8 mouse cellular contexts compared by ENCODE assay signal in the genomic region with DNA sequence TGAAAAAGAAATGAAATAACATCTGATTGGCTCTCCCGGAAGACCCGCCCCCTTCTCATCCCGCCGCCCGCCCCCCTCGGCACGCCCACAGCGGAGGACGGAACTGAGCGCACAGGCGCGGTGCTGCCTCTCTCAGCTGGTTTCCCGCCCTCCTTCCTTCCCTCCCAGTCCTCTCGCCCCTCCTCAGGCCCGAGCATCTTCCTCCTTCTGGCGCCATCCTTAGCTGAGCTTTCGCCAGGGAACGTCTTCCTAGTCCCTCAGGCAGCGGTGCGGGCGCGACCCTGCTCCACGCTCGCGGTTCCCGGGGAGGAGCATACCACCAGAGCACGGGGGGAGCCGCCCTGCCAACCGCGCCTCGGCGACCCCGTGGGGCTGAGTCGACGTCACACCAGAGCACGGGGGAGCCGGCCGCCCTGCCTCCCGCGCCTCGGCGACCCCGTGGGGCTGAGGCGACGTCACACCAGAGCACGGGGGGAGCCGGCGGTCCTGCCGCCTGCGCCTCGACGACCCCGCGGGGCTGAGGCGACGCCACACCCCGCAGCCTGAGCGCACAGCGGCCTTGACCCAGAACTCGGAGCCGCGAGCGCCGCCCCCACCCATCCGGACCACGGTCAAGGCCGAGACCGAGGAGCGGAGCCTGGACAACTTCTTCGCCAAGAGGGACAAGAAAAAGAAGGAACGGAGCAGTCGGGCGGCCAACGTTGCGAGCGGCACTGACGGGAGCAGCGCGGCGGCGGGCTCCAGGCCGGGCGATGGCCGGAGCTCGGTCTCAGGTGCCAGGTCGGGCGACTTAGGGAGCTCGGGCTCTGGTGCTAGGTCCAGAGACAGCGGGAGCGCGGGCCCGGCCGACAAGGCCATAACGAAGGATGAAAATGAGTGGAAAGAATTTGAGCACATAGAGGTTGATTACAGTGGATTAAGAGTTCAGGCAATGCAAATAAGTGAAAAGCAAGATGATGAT. TPM values are rescaled to one million over a fixed set of nuclear protein-coding genes. Genes with fewer than 3 reads are reported as not detected.
DNase-seq lines count a peak whose midpoint lies in the region; ATAC-seq and TF ChIP-seq lines count a peak whose summit lies in the region.
"Not testable (repeated sequence)": the region's sequence is repeated elsewhere in the genome, so short reads cannot be mapped to it uniquely, and the experiment has no call there.

No protein-coding gene starts in this region.

- in situ Hi-C loops in ES-E14 (cut with MboI; ENCODE audit: low sequenced_read_pairs in 2 of 2, unreplicated experiment in 2 of 2), result not testable (repeated sequence)

- peak overlapping the region; percentile 63 to 73 for H3K4me3 ChIP-seq in ES-E14 (ENCODE audit: insufficient read depth in 1 of 2, low read depth in 1 of 2, low read length in 2 of 2, poor library complexity in 1 of 2, severe bottlenecking in 1 of 2)
- H3K4me3 ChIP-seq in heart, embryonic 12.5 days; hindbrain, embryonic 16.5 days (ENCODE audit: low read length); limb, embryonic 12.5 days (replicated peaks); lung, embryonic 15.5 days; midbrain, postnatal 0 days (ENCODE audit: low read depth, low read length): not testable (repeated sequence)
- peak overlapping the region; percentile 70 for H3K4me3 ChIP-seq in testis, adult 2 months (ENCODE audit: control insufficient read depth, low read depth, low read length)

- TF ChIP-seq POLR2A in testis, adult 2 months (IDR thresholded peaks at IDR 0.05; ENCODE audit: control insufficient read depth, low read depth, low read length), result not testable (repeated sequence)

- not testable (repeated sequence) for H3K4me2 ChIP-seq in heart, embryonic 12.5 days; hindbrain, embryonic 16.5 days (ENCODE audit: low read length); limb, embryonic 12.5 days; lung, embryonic 15.5 days; midbrain, postnatal 0 days (ENCODE audit: low read depth, low read length, poor library complexity, severe bottlenecking)

- H3K9me3 ChIP-seq in ES-E14 (ENCODE audit: control insufficient read depth, insufficient read depth, low read depth, low read length), result not testable (repeated sequence)
- H3K9me3 ChIP-seq in heart, embryonic 12.5 days (replicated peaks), result peaks cover 33% of the 10 kb centered on the region
- H3K9me3 ChIP-seq in hindbrain, embryonic 16.5 days (ENCODE audit: control insufficient read depth, low read length), result peaks cover 32% of the 10 kb centered on the region
- peaks cover 40% of the 10 kb centered on the region for H3K9me3 ChIP-seq in limb, embryonic 12.5 days
- H3K9me3 ChIP-seq in lung, embryonic 15.5 days, result peaks cover 30% of the 10 kb centered on the region; the same call in 1 of the 2 replicates
- H3K9me3 ChIP-seq in midbrain, postnatal 0 days (ENCODE audit: low read length), result peaks cover 33% of the 10 kb centered on the region

- peak; percentile 66 for ATAC-seq in erythroid progenitor cell, adult 5-6 weeks (replicated peaks; ENCODE audit: low FRiP score, poor library complexity, severe bottlenecking)
- ATAC-seq in heart, embryonic 12.5 days (ENCODE audit: insufficient number of reproducible peaks, low FRiP score), result peak; percentile 83
- peak; percentile 74 for ATAC-seq in hindbrain, embryonic 16.5 days
- peak; percentile 89 for ATAC-seq in limb, embryonic 12.5 days (ENCODE audit: insufficient number of reproducible peaks, insufficient read depth, low FRiP score, low TSS enrichment, low read depth)
- peak; percentile 88 for ATAC-seq in lung, embryonic 15.5 days (ENCODE audit: borderline replicate concordance, extremely low read depth, low FRiP score, low TSS enrichment)
- ATAC-seq in midbrain, postnatal 0 days (ENCODE audit: low FRiP score), result peak; percentile 81

- not testable (repeated sequence) for H3K27me3 ChIP-seq in heart, embryonic 12.5 days (replicated peaks); hindbrain, embryonic 16.5 days (replicated peaks; ENCODE audit: control insufficient read depth, insufficient read depth, low read length); limb, embryonic 12.5 days; lung, embryonic 15.5 days; midbrain, postnatal 0 days (ENCODE audit: insufficient read depth, low read length); testis, adult 2 months (ENCODE audit: control insufficient read depth, insufficient read depth, low read length)

- H3K27ac ChIP-seq in ES-E14 (ENCODE audit: insufficient read depth, low read depth, low read length, poor library complexity, severe bottlenecking), result peak overlapping the region; percentile 4; the same call in 1 of the 2 replicates
- H3K27ac ChIP-seq in heart, embryonic 12.5 days (ENCODE audit: poor library complexity, severe bottlenecking); hindbrain, embryonic 16.5 days (ENCODE audit: low read depth, low read length); limb, embryonic 12.5 days; lung, embryonic 15.5 days; midbrain, postnatal 0 days (ENCODE audit: low read depth, low read length); testis, adult 2 months (ENCODE audit: control insufficient read depth, insufficient read depth, low read depth, low read length): not testable (repeated sequence)

- H3K4me1 ChIP-seq in ES-E14 (ENCODE audit: control insufficient read depth in 2 of 2, insufficient read depth in 2 of 2, low read length in 2 of 2, poor library complexity in 1 of 2); heart, embryonic 12.5 days (replicated peaks); hindbrain, embryonic 16.5 days (ENCODE audit: control insufficient read depth, insufficient read depth, low read depth, low read length); limb, embryonic 12.5 days (replicated peaks); lung, embryonic 15.5 days; midbrain, postnatal 0 days (ENCODE audit: insufficient read depth, low read length); testis, adult 2 months (ENCODE audit: control insufficient read depth, insufficient read depth, low read length): not testable (repeated sequence)

- 45% methylated on average over 74 of the region's 94 CpGs for WGBS in heart, embryonic 12.5 days
- WGBS in hindbrain, embryonic 16.5 days, result 56% methylated on average over 55 of the region's 94 CpGs
- 57% methylated on average over 76 of the region's 94 CpGs for WGBS in limb, embryonic 12.5 days
- 54% methylated on average over 69 of the region's 94 CpGs for WGBS in lung, embryonic 15.5 days
- WGBS in midbrain, postnatal 0 days, result 69% methylated on average over 55 of the region's 94 CpGs

- peak overlapping the region; percentile 78 for H3K9ac ChIP-seq in ES-E14 (ENCODE audit: insufficient read depth, low read depth, low read length, poor library complexity, severe bottlenecking)
- not testable (repeated sequence) for H3K9ac ChIP-seq in heart, embryonic 12.5 days; hindbrain, embryonic 16.5 days (ENCODE audit: low read depth, low read length); limb, embryonic 12.5 days (replicated peaks); lung, embryonic 15.5 days; midbrain, postnatal 0 days (replicated peaks; ENCODE audit: low read length, poor library complexity, severe bottlenecking)

- not testable (repeated sequence) for H3K36me3 ChIP-seq in ES-E14 (ENCODE audit: control insufficient read depth, insufficient read depth, low read length, poor library complexity, severe bottlenecking); heart, embryonic 12.5 days; hindbrain, embryonic 16.5 days (ENCODE audit: control insufficient read depth, insufficient read depth, low read length); limb, embryonic 12.5 days; lung, embryonic 15.5 days; midbrain, postnatal 0 days (ENCODE audit: insufficient read depth, low read length); testis, adult 2 months (ENCODE audit: control insufficient read depth, insufficient read depth, low read length)

- TF ChIP-seq CTCF in midbrain, postnatal 0 days (IDR thresholded peaks at IDR 0.05); testis, adult 2 months (IDR thresholded peaks at IDR 0.05; ENCODE audit: control insufficient read depth, insufficient read depth, insufficient replicate concordance, low read depth, low read length): not testable (repeated sequence)

- DNase-seq in ES-E14 (ENCODE audit: low read depth, low spot score); midbrain, postnatal 0 days (ENCODE audit: low spot score): not testable (repeated sequence)

RNA-seq across cellular contexts. Expression of a gene that starts 26.2 kb away (rescaled TPM):
- 51.3 and 57.6 TPM in 2 replicates for total RNA-seq in ES-E14 (2012; rRNA removed)
- 2.2 and 3.4 TPM in 2 replicates for total RNA-seq in erythroid progenitor cell, adult 5-6 weeks (2015; ENCODE audit: low replicate concordance)
- total RNA-seq in erythroid progenitor cell, adult 5-6 weeks (2017; ENCODE audit: low replicate concordance), result 0.15 and 2.4 TPM in 2 replicates
- polyA plus RNA-seq in heart, embryonic 12.5 days (2016; fragmentation: Nextera tagmentation; extraction: Ambion mirVana), result 4.2 and 4.8 TPM in 2 replicates
- 2.7 TPM in 2 replicates for polyA plus RNA-seq in hindbrain, embryonic 16.5 days (2015; fragmentation: Nextera tagmentation; extraction: Ambion mirVana)
- polyA plus RNA-seq in limb, embryonic 12.5 days (2016; fragmentation: Nextera tagmentation; extraction: Ambion mirVana), result 4.3 and 4.9 TPM in 2 replicates
- 1.1 and 1.2 TPM in 2 replicates for polyA plus RNA-seq in lung, embryonic 15.5 days (2015; fragmentation: Nextera tagmentation; extraction: Ambion mirVana)
- 2.8 and 5.2 TPM in 2 replicates for total RNA-seq in midbrain, postnatal 0 days (2014; rRNA removed)
- 0.73 and 1.3 TPM in 2 replicates for polyA plus RNA-seq in midbrain, postnatal 0 days (2015; fragmentation: Nextera tagmentation; extraction: Ambion mirVana)
- 5.9 and 8.4 TPM in 2 replicates for polyA plus RNA-seq in testis, adult 2 months (2012; rRNA removed)

RNA-seq across cellular contexts. Expression of a gene that starts 26.8 kb away (rescaled TPM):
- 136 and 150 TPM in 2 replicates for total RNA-seq in ES-E14 (2012; rRNA removed)
- total RNA-seq in erythroid progenitor cell, adult 5-6 weeks (2015; ENCODE audit: low replicate concordance), result not detected in 2 replicates
- not detected in 2 replicates for total RNA-seq in erythroid progenitor cell, adult 5-6 weeks (2017; ENCODE audit: low replicate concordance)
- polyA plus RNA-seq in heart, embryonic 12.5 days (2016; fragmentation: Nextera tagmentation; extraction: Ambion mirVana), result 0.13 TPM in 1 of 2 replicates, not detected in the other
- polyA plus RNA-seq in hindbrain, embryonic 16.5 days (2015; fragmentation: Nextera tagmentation; extraction: Ambion mirVana), result 0.20 and 0.39 TPM in 2 replicates
- 0.06 and 0.14 TPM in 2 replicates for polyA plus RNA-seq in limb, embryonic 12.5 days (2016; fragmentation: Nextera tagmentation; extraction: Ambion mirVana)
- polyA plus RNA-seq in lung, embryonic 15.5 days (2015; fragmentation: Nextera tagmentation; extraction: Ambion mirVana), result 0.20 TPM in 1 of 2 replicates, not detected in the other
- total RNA-seq in midbrain, postnatal 0 days (2014; rRNA removed), result 0.11 TPM in 1 of 2 replicates, not detected in the other
- polyA plus RNA-seq in midbrain, postnatal 0 days (2015; fragmentation: Nextera tagmentation; extraction: Ambion mirVana), result 0.10 and 0.16 TPM in 2 replicates
- polyA plus RNA-seq in testis, adult 2 months (2012; rRNA removed), result 0.45 and 0.67 TPM in 2 replicates
